ENCODE assay signal across 8 mouse cellular contexts in genomic region chr12:105962103-105963011, GRCm38 (mm10). TPM values are rescaled to one million over a fixed set of nuclear protein-coding genes. Genes with fewer than 3 reads are reported as not detected.
A peak's percentile ranks its signal among the peaks of the same experiment; 100 is the strongest.
DNase-seq lines count a peak whose midpoint lies in the region; ATAC-seq and TF ChIP-seq lines count a peak whose summit lies in the region.

No protein-coding gene starts in this region.

- H3K4me3 ChIP-seq in cerebellum, adult 2 months (replicated peaks; ENCODE audit: insufficient read depth, low read depth, low read length): peak overlapping the region; percentile 59
- H3K4me3 ChIP-seq in forebrain, postnatal 0 days (ENCODE audit: low read depth, low read length): peak overlapping the region; percentile 41
- peak overlapping the region; percentile 55 for H3K4me3 ChIP-seq in layer of hippocampus, adult 2 months
- peak overlapping the region; percentile 72 for H3K4me3 ChIP-seq in lung, adult 2 months (replicated peaks; ENCODE audit: extremely low read depth, low read depth, low read length)
- H3K4me3 ChIP-seq in neural tube, embryonic 15.5 days (replicated peaks): peak overlapping the region; percentile 48

- no peaks in the 10 kb centered on the region for H3K9me3 ChIP-seq in forebrain, postnatal 0 days (ENCODE audit: low read length)
- no peaks in the 10 kb centered on the region for H3K9me3 ChIP-seq in neural tube, embryonic 15.5 days (replicated peaks)

- peak; percentile 98 for TF ChIP-seq CTCF in cerebellum, adult 2 months (IDR thresholded peaks at IDR 0.05; ENCODE audit: borderline replicate concordance, insufficient read depth, low read depth, low read length)
- TF ChIP-seq CTCF in forebrain, postnatal 0 days (IDR thresholded peaks at IDR 0.05; ENCODE audit: low read depth): peak; percentile 99
- peak; percentile 91 for TF ChIP-seq CTCF in layer of hippocampus, adult 2 months (conservative IDR thresholded peaks at IDR 0.05)
- TF ChIP-seq CTCF in lung, adult 2 months (IDR thresholded peaks at IDR 0.05; ENCODE audit: insufficient read depth, low read length): peak; percentile 97

- no peaks in the 10 kb centered on the region for H3K4me1 ChIP-seq in cerebellum, adult 2 months (ENCODE audit: control insufficient read depth, insufficient read depth, low read length)
- H3K4me1 ChIP-seq in forebrain, postnatal 0 days (ENCODE audit: insufficient read depth): peaks cover 9% of the 10 kb centered on the region
- no peaks in the 10 kb centered on the region for H3K4me1 ChIP-seq in lung, adult 2 months (ENCODE audit: control insufficient read depth, insufficient read depth, low read length)
- H3K4me1 ChIP-seq in neural tube, embryonic 15.5 days: peaks cover 41% of the 10 kb centered on the region

- 2% methylated on average over 36 of the region's 37 CpGs for WGBS in cerebellum, adult 2 months
- under 1% methylated on average over 37 of the region's 37 CpGs for WGBS in forebrain, postnatal 0 days
- 1% methylated on average over 37 of the region's 37 CpGs for WGBS in lung, adult 2 months
- WGBS in neural tube, embryonic 15.5 days: under 1% methylated on average over 37 of the region's 37 CpGs

- H3K27me3 ChIP-seq in cerebellum, adult 2 months (ENCODE audit: control insufficient read depth, insufficient read depth, low read length): peaks cover 1% of the 10 kb centered on the region; the same call in 1 of the 2 replicates
- H3K27me3 ChIP-seq in forebrain, postnatal 0 days (ENCODE audit: insufficient read depth, low read length): no peaks in the 10 kb centered on the region
- H3K27me3 ChIP-seq in neural tube, embryonic 15.5 days (replicated peaks): no peaks in the 10 kb centered on the region

- TF ChIP-seq POLR2A in cerebellum, adult 2 months (IDR thresholded peaks at IDR 0.05; ENCODE audit: borderline replicate concordance, insufficient read depth, low read length): no peak
- TF ChIP-seq POLR2A in lung, adult 2 months (IDR thresholded peaks at IDR 0.05; ENCODE audit: borderline replicate concordance, extremely low read depth, low read depth, low read length): no peak

- no peaks in the 10 kb centered on the region for H3K36me3 ChIP-seq in forebrain, postnatal 0 days (ENCODE audit: insufficient read depth)
- no peaks in the 10 kb centered on the region for H3K36me3 ChIP-seq in neural tube, embryonic 15.5 days

- H3K27ac ChIP-seq in cerebellum, adult 2 months (ENCODE audit: insufficient read depth, low read length): no peak overlapping the region
- peak overlapping the region; percentile 74 for H3K27ac ChIP-seq in forebrain, postnatal 0 days (ENCODE audit: low read depth, low read length)
- peak overlapping the region; percentile 86 for H3K27ac ChIP-seq in layer of hippocampus, adult 2 months
- no peak overlapping the region for H3K27ac ChIP-seq in neural tube, embryonic 15.5 days (replicated peaks)

- peak; percentile 95 for ATAC-seq in forebrain, postnatal 0 days
- peak; percentile 91 for ATAC-seq in neural tube, embryonic 15.5 days (ENCODE audit: low FRiP score)

- H3K4me2 ChIP-seq in forebrain, postnatal 0 days (ENCODE audit: low read depth): peak overlapping the region; percentile 76
- peak overlapping the region; percentile 98 for H3K4me2 ChIP-seq in neural tube, embryonic 15.5 days

- peak overlapping the region; percentile 49 for H3K9ac ChIP-seq in forebrain, postnatal 0 days
- H3K9ac ChIP-seq in neural tube, embryonic 15.5 days (replicated peaks): peak overlapping the region; percentile 50

- peak; percentile 61 for DNase-seq in MEL-GATA-1-ER (ENCODE audit: extremely low read depth, low read depth)
- peak; percentile 73 to 84 for DNase-seq in cerebellum, adult 2 months
- peak; percentile 96 for DNase-seq in forebrain, postnatal 0 days
- DNase-seq in heart, postnatal 4 days: peak; percentile 94
- DNase-seq in layer of hippocampus, adult 2 months (ENCODE audit: low spot score in 2 of 2): peak; percentile 89 to 97
- peak; percentile 82 for DNase-seq in lung, adult 2 months
- DNase-seq in testis, postnatal 14 days (ENCODE audit: low spot score): peak; percentile 85

RNA-seq across cellular contexts. Expression of gene Vrk1, which starts 47.7 kb away (rescaled TPM):
- polyA plus RNA-seq in cerebellum, adult 2 months (2012; rRNA removed): 12.9 TPM in 2 replicates
- total RNA-seq in forebrain, postnatal 0 days (2014; rRNA removed): 30.5 and 34.9 TPM in 2 replicates
- polyA plus RNA-seq in forebrain, postnatal 0 days (2015; fragmentation: Nextera tagmentation; extraction: Ambion mirVana): 50.5 and 51.5 TPM in 2 replicates
- 10 to 100 TPM; 26.4 to 28.0 TPM for total RNA-seq in heart, postnatal 4 days (2021)
- 10 to 100 TPM; 18.7 to 21.3 TPM for total RNA-seq in layer of hippocampus, adult 2 months (2021)
- 5.2 and 7.9 TPM in 2 replicates for polyA plus RNA-seq in lung, adult 2 months (2012; rRNA removed)
- 24.8 and 40.5 TPM in 2 replicates for polyA plus RNA-seq in neural tube, embryonic 15.5 days (2015; fragmentation: Nextera tagmentation; extraction: Ambion mirVana)

Comparison
In these comparisons a context has a peak if more than half of its experiments do, and no peak if none do; other contexts are left out.
1. H3K27ac ChIP-seq: peak in forebrain, postnatal 0 days (single experiment) and layer of hippocampus, adult 2 months (single experiment); none in cerebellum, adult 2 months (single experiment) and neural tube, embryonic 15.5 days (single experiment).
2. Peak in every context shown above with its lines, with median percentiles within 50 percentile points of each other: DNase-seq, H3K4me3 ChIP-seq and CTCF ChIP-seq.